Mouse (Mus musculus) limb, embryonic 15.5 days (tissue): Measurements from ENCODE around the gene Stat5b. TPM values are rescaled to one million over a fixed set of nuclear protein-coding genes. Genes with fewer than 3 reads are reported as not detected.
A peak's percentile ranks its signal among the peaks of the same experiment; 100 is the strongest.

Experiments
- ATAC-seq: fragments of 200-750 bp; cut with Nextera tagmentation; 2 replicates; pipeline ENCODE4 v1.8.0; 2017; ENCODE audit warnings: low read depth, moderate TSS enrichment; ENCODE audit not compliant: insufficient number of reproducible peaks, low FRiP score, low TSS enrichment
- H3K27ac ChIP-seq: fragments of 300-500 bp; sonication (generic); 2 replicates; pipeline ENCODE4 v1.5.1; 2015; ENCODE audit warnings: moderate library complexity, mild to moderate bottlenecking, inconsistent platforms
- H3K27me3 ChIP-seq: fragments of 300-500 bp; sonication (generic); 2 replicates; pipeline ENCODE4 v1.6.1; 2015; ENCODE audit warnings: inconsistent platforms
- H3K36me3 ChIP-seq: fragments of 300-500 bp; sonication (generic); 2 replicates; pipeline ENCODE4 v1.6.1; 2015; ENCODE audit warnings: inconsistent platforms
- H3K4me1 ChIP-seq: fragments of 300-500 bp; sonication (generic); 2 replicates; pipeline ENCODE4 v1.6.1; 2015; ENCODE audit warnings: inconsistent platforms
- H3K4me2 ChIP-seq: fragments of 300-500 bp; sonication (generic); 2 replicates; pipeline ENCODE4 v1.6.1; 2015; ENCODE audit warnings: mild to moderate bottlenecking, inconsistent platforms
- H3K4me3 ChIP-seq: fragments of 300-500 bp; sonication (generic); 2 replicates; pipeline ENCODE4 v1.5.1; 2015; ENCODE audit warnings: mild to moderate bottlenecking, inconsistent platforms
- H3K9ac ChIP-seq: fragments of 300-500 bp; sonication (generic); 2 replicates; pipeline ENCODE4 v1.6.1; 2015; ENCODE audit warnings: inconsistent platforms
- H3K9me3 ChIP-seq: fragments of 300-500 bp; sonication (generic); 2 replicates; pipeline ENCODE4 v1.6.1; 2016; ENCODE audit warnings: inconsistent platforms
- WGBS: fragments of 180-500 bp; shearing (Covaris S2); methylation state at CpG from one replicate; pipeline ENCODE4 v1.1.7; 2015; 5-methylcytosine and 5-hydroxymethylcytosine counted together
- polyA plus RNA-seq: library from polyadenylated mRNA; unstranded; fragments of >200 nt; fragmentation: Nextera tagmentation; extraction: Ambion mirVana; gene quantifications from 2 replicates; pipeline ENCODE4 v1.2.1, GENCODE M21; 2015

Stat5b gene
- polyA plus RNA-seq, 1 experiment from 2014 or later: 23.4 TPM

DNA sequence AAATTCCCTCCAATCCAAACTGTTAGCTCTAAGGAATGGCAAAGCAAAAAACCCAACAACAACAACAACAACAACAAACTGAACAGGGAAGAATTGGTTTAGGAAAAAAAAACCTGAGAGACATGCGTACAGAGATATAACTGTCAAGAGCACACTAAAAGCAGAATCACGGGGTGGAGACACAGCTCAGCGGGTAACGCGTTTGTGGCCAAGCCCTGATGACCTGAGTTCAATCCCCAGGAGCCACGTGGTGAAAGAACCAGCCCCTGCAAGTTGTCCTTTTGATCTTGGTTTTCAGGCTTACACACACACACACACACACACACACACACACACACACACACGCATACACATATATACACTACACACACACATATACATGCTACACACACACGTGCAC, 31.5 kb downstream of the Stat5b start:
- no peaks in the 10 kb centered on the region for H3K27me3 ChIP-seq
- H3K27ac ChIP-seq: no peak overlapping the region
- no peak overlapping the region for H3K4me3 ChIP-seq
- H3K36me3 ChIP-seq: no peaks in the 10 kb centered on the region
- H3K9me3 ChIP-seq: no peaks in the 10 kb centered on the region
- H3K4me1 ChIP-seq: peaks cover 23% of the 10 kb centered on the region
- H3K9ac ChIP-seq: no peak overlapping the region
- H3K4me2 ChIP-seq: no peak overlapping the region
- WGBS: 64% methylated on average over 8 of the region's 8 CpGs
- ATAC-seq: no peak

DNA sequence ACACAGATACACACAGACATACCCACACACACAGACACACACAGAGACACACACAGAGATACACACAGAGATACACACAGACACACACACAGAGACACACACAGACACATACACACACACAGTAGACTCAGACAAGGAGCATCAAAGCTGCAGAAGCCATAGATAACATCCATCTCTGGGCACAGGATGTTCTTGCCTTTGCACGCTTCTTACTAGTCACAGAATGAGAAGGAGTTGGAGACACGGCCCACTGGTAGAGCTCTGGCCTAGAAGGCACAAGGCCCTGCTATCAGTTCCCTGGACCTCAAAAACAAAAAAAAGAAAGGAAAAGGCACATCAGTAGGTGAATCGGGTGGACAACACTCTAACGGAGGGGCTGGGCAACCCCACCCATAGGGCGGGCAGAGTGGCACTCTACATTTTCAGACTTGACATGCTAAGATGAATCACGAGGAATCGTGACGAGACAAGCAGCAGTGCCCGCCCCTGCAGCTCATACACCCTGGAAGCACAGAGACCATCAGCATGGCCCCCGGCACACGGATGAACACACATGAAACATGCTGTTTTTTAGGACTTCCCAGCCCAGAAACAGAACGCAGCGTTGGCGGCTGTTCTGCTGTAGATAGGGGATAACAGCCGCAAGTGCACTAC, 32.0 kb downstream of the Stat5b start:
- ATAC-seq: no peak
- 82% methylated on average over 15 of the region's 15 CpGs for WGBS
- no peaks in the 10 kb centered on the region for H3K36me3 ChIP-seq
- no peak overlapping the region for H3K9ac ChIP-seq
- H3K27ac ChIP-seq: no peak overlapping the region
- no peaks in the 10 kb centered on the region for H3K27me3 ChIP-seq
- H3K4me1 ChIP-seq: peaks cover 23% of the 10 kb centered on the region
- H3K4me2 ChIP-seq: no peak overlapping the region
- no peaks in the 10 kb centered on the region for H3K9me3 ChIP-seq
- no peak overlapping the region for H3K4me3 ChIP-seq

DNA sequence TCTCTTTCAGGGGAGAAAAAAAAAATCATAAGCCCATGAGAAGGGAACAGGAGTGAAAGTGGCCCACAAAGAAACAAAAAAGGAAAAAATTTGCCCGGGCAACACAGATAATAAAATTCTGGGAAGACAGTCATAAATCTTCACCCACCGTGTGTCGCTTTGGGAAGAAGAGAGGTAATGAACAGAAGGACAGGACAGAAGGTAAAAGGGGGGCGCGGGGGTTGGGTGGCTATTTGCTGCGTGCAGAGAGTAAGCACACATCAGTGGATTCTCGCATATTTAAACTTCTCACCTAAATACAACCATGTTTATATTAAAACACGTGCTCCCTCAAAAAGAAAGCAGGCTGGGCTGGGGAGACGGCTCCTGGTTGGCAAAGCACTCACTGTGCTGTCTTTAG, 33.2 kb downstream of the Stat5b start:
- Histone ChIP-seq H3K9me3 (no peaks in the 10 kb centered on the region), H3K4me3 (no peak overlapping the region), H3K9ac (no peak overlapping the region), H3K36me3 (no peaks in the 10 kb centered on the region), H3K4me1 (peaks cover 19% of the 10 kb centered on the region), H3K4me2 (no peak overlapping the region), H3K27ac (no peak overlapping the region), H3K27me3 (no peaks in the 10 kb centered on the region)
- WGBS: 52% methylated on average over 9 of the region's 9 CpGs
- no peak for ATAC-seq

DNA sequence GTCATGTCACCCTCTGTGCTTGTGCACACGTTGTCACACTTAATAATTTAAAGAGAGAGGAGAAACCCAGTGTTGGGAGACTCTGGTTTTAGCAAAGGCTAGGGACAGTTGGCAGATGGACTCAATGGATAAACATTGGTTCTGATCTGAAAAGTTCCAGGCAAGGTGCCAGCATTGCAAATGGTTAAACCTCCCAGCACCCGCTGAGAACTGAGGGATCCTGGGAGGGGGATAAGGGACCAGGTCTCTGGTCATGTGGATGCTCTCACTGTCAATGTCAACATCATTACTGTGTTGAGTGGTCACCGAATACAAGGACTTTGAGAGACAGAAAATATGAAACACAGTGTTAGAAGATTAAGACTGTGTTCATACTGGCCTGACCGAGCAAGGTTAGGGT, 33.7 kb downstream of the Stat5b start:
- Histone ChIP-seq H3K36me3 (no peaks in the 10 kb centered on the region), H3K27me3 (no peaks in the 10 kb centered on the region), H3K9ac (no peak overlapping the region), H3K9me3 (no peaks in the 10 kb centered on the region), H3K4me3 (no peak overlapping the region), H3K4me1 (peaks cover 18% of the 10 kb centered on the region), H3K4me2 (no peak overlapping the region), H3K27ac (no peak overlapping the region)
- ATAC-seq: no peak
- WGBS: 79% methylated on average over 4 of the region's 4 CpGs

DNA sequence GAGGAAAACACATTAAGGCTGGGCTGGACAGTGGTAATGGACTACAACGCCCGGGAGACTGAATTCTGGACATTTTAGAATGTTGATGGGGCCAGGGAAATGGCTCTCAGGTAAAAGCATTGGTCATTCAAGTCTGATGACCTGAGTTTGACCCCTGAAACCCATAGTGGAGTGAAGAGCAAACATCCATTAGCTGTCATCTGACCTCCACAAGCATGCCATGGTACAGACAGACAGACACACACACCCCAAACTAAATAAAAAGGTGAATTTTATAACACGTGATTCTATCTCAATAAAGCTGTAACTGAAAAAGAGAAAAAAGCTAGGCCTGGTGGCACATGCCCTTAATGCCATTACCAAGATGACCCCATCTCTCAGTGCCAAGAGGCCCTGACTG, 34.2 kb downstream of the Stat5b start:
- Histone ChIP-seq H3K4me1 (peaks cover 18% of the 10 kb centered on the region), H3K36me3 (no peaks in the 10 kb centered on the region), H3K9ac (no peak overlapping the region), H3K4me2 (no peak overlapping the region), H3K4me3 (no peak overlapping the region), H3K9me3 (no peaks in the 10 kb centered on the region), H3K27me3 (no peaks in the 10 kb centered on the region), H3K27ac (no peak overlapping the region)
- no peak for ATAC-seq
- 66% methylated on average over 3 of the region's 3 CpGs for WGBS

DNA sequence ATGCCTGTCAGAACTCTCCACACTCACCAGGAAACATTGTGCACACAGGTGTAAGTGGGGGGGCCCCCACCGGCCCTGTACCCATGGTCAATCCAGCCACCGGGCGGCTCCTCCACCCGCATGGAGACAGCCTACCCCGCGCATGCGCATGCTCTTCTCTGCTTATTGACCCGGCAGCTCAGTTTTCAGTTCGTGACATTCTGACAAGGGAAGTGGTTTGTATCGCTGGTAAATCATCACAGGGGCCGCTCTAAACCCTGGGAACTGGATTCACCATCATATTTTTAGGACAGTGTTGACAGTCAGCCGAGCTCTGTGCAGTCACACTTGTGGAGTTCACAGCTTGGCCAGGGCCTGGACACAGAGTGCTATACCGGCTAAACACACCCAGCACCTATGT, 36.0 kb downstream of the Stat5b start:
- no peaks in the 10 kb centered on the region for H3K36me3 ChIP-seq
- H3K27ac ChIP-seq: no peak overlapping the region
- no peak overlapping the region for H3K4me2 ChIP-seq
- peaks cover 15% of the 10 kb centered on the region for H3K4me1 ChIP-seq
- H3K4me3 ChIP-seq: no peak overlapping the region
- H3K9ac ChIP-seq: no peak overlapping the region
- no peaks in the 10 kb centered on the region for H3K9me3 ChIP-seq
- ATAC-seq: no peak
- H3K27me3 ChIP-seq: no peaks in the 10 kb centered on the region
- WGBS: 52% methylated on average over 13 of the region's 13 CpGs

DNA sequence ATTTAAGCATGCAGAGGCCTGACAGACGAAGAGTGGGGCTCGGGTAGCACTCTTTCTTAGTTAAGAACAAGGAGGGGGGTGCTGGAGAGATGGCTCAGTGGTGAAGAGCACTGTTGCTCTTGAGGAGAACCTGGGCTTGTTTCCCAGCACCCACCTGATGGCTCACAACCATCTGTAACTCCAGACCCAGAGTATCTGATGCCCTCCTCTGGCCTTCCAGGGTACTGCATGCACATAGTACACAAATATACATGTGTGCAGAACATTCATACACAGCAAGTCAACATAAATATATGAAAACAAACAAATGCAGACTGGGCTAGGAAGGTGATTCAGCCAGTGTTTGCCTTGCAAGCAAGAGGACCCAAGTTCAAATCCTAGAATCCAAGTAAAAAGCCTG, 39.4 kb downstream of the Stat5b start:
- no peak overlapping the region for H3K9ac ChIP-seq
- H3K4me1 ChIP-seq: peaks cover 9% of the 10 kb centered on the region
- H3K36me3 ChIP-seq: no peaks in the 10 kb centered on the region
- no peak overlapping the region for H3K4me3 ChIP-seq
- H3K4me2 ChIP-seq: no peak overlapping the region
- peak overlapping the region; percentile 17 for H3K27ac ChIP-seq
- H3K9me3 ChIP-seq: no peaks in the 10 kb centered on the region
- no peaks in the 10 kb centered on the region for H3K27me3 ChIP-seq
- WGBS: 64% methylated on average over 2 of the region's 2 CpGs
- ATAC-seq: no peak

DNA sequence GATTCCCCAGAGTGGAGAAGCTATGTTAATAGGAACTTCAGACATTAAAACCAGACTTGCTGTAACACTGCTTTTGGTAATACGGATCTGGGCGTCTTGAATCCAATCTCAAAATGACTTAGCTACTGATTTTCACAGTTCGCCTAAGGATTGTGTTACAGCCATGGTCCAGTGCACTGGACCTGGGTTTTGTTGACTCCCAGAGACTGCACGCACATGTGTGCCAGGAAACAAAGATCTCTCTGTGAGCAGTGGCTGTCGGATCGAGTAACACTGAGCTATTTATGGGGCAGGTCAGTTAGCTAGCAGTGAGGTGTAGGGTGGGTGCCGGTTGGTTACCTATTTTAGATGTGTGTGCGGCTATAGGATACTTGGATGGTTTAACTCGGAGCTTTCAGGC, 40.0 kb downstream of the Stat5b start:
- H3K27ac ChIP-seq: peak overlapping the region; percentile 17
- no peak overlapping the region for H3K4me2 ChIP-seq
- ATAC-seq: peak; percentile 44; the same call in 1 of the 2 replicates
- H3K4me3 ChIP-seq: no peak overlapping the region
- no peak overlapping the region for H3K9ac ChIP-seq
- H3K4me1 ChIP-seq: peaks cover 9% of the 10 kb centered on the region
- WGBS: 49% methylated on average over 9 of the region's 9 CpGs
- H3K27me3 ChIP-seq: no peaks in the 10 kb centered on the region
- no peaks in the 10 kb centered on the region for H3K9me3 ChIP-seq
- peaks cover 2% of the 10 kb centered on the region for H3K36me3 ChIP-seq

DNA sequence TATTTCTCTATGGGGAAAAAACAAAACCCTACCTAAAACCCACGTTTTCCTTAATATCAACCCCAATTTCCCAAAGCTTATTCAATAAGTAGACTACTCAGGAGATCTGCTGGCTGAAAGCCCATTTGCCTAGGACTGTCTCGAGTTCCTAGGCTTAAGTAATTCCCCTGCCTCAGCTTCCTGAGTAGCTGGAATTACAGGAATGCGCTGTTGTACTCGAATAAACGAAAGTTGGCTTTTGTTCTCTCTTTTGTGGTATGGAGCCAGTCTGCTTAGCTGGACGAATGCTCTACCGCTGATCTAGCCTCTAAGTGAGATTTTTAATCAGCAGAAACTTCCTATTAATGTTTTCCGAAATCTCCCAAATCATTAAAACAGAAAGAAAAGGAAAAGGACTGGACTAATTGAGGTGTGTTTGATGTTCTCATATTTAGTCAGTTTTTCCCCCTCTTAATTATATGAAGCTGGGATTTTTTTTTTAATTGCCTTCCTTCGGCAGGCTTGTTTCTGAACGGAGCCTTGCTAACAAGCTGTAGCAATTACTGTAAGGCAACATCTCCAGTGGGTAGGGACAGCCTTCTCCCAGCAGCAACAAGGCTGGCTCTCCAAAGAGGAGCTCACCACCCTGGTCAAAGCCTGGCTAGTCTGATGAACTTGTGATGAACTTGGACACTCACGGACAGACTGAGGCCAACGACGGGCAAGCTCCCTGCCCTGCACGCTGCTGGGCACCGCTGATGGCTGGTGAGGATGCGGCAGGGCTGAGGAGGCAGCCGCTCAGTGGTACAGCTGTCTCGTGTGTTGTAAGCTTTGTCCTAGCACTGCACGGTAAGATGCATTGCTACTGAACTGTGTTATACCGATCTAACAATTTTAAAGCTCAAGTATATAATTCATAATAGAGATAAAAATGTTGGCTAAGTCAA, 43.9 kb downstream of the Stat5b start:
- Histone ChIP-seq H3K9me3 (no peaks in the 10 kb centered on the region), H3K4me1 (peaks cover 9% of the 10 kb centered on the region), H3K36me3 (peaks cover 39% of the 10 kb centered on the region), H3K4me3 (no peak overlapping the region), H3K4me2 (no peak overlapping the region), H3K9ac (no peak overlapping the region), H3K27ac (no peak overlapping the region; the same call in 1 of the 2 replicates), H3K27me3 (no peaks in the 10 kb centered on the region)
- WGBS: 60% methylated on average over 20 of the region's 20 CpGs
- no peak for ATAC-seq

DNA sequence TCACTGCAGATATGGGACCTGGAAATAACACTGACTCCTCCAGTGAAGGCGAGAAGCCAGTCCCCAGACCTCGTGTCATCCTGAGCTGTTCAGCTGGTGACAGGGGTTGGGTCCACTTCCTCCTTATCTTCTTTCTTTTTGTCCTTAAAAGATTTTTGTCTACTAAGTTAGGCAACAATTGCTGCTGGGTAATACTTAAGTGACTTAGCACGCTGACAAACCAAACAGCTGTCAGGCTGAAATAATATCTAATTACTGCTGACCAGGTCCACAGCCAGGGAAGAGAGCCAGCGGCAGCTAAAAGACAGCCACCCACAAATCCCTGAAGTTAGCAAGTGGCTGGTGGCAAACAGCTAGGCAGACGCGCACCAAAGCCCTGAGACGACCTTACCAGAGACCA, 45.0 kb downstream of the Stat5b start:
- Histone ChIP-seq H3K4me3 (no peak overlapping the region), H3K9ac (no peak overlapping the region), H3K4me2 (no peak overlapping the region), H3K9me3 (no peaks in the 10 kb centered on the region), H3K4me1 (peaks cover 6% of the 10 kb centered on the region), H3K36me3 (peaks cover 50% of the 10 kb centered on the region), H3K27ac (no peak overlapping the region), H3K27me3 (no peaks in the 10 kb centered on the region)
- WGBS: 71% methylated on average over 7 of the region's 7 CpGs
- no peak for ATAC-seq

DNA sequence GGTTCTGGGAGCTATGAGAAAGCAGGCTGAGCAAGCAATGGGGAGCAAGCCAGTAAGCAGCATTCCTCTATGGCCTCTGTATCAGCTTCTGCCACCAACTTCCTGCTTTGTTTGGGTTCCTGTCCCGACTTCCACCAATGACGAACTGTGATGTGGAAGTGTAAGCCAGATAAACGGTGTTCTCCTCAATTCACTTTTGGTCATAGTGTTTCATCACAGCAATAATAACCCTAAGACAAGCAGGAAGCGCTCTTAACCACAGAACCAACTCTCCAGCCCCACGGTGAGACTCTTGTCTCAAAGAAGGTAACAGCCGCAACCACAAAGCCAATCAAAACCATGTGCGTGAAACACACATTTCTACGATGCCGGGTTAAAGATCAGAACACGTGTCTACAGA, 46.1 kb downstream of the Stat5b start:
- no peak overlapping the region for H3K9ac ChIP-seq
- ATAC-seq: no peak
- no peak overlapping the region for H3K4me2 ChIP-seq
- no peaks in the 10 kb centered on the region for H3K27me3 ChIP-seq
- H3K27ac ChIP-seq: no peak overlapping the region
- H3K36me3 ChIP-seq: peaks cover 59% of the 10 kb centered on the region
- H3K4me3 ChIP-seq: no peak overlapping the region
- WGBS: 93% methylated on average over 10 of the region's 10 CpGs
- no peaks in the 10 kb centered on the region for H3K9me3 ChIP-seq
- H3K4me1 ChIP-seq: peaks cover 3% of the 10 kb centered on the region; the same call in 1 of the 2 replicates

DNA sequence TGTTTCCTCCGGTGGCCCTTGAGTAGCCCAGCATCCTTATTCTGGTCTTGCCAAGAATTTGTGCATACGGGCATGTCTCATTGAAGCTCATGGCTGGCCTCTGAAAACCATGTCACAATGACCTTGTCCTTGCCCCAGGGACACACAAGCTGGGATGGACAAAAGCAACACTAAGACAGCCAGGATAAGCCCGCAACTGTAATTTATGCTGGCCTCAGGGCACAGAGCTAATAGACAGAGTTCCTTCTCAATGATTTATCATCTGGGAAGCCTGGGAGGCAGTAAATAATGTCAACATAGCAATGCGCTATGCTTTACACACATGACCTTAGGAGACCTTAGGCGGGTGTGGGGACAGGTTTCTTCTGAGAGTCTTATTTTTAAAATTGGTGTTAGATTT, 51.1 kb downstream of the Stat5b start:
- Histone ChIP-seq H3K27me3 (no peaks in the 10 kb centered on the region), H3K9ac (no peak overlapping the region), H3K4me2 (no peak overlapping the region), H3K4me3 (no peak overlapping the region), H3K4me1 (no peaks in the 10 kb centered on the region), H3K27ac (no peak overlapping the region), H3K36me3 (peaks cover 69% of the 10 kb centered on the region), H3K9me3 (no peaks in the 10 kb centered on the region)
- 61% methylated on average over 5 of the region's 5 CpGs for WGBS
- ATAC-seq: no peak
